Mouse (Mus musculus): ENCODE measurements around the gene Mif4gd.

Mif4gd gene

GRCm38 (mm10) chr11:115632862-115633261, 20.1 kb upstream of the Mif4gd start:
- DNase-seq (ENCODE audit: low read depth, low spot score): no peak

DNA sequence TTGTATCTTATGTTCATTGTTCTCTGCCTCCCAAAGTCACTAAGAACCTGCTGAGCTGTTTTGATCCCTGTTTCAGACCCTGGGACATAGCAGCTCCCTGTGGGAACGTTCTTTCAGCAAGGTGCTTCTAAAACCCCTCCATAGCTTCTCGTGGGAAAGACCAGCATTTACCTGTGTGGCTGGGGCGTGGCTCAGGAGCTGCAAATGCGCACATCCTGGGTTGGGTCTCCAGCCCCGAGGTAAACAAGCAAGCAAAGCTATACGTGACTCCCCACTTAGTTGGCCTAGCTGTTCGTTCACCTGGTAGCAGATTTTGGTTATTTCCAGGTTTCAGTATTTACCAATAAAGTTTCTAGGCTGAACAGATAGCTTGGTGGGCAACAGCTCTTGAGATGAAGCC, 19.5 kb upstream of the Mif4gd start:
- DNase-seq (ENCODE audit: low read depth, low spot score): no peak

GRCm38 (mm10) chr11:115631505-115631890, 18.7 kb upstream of the Mif4gd start:
- DNase-seq (ENCODE audit: low read depth, low spot score): peak; percentile 91

- DNase-seq (ENCODE audit: low read depth, low spot score): peak; percentile 89
Observed at GRCm38 (mm10) chr11:115630532-115631504, 18.0 kb upstream of the Mif4gd start.

DNA sequence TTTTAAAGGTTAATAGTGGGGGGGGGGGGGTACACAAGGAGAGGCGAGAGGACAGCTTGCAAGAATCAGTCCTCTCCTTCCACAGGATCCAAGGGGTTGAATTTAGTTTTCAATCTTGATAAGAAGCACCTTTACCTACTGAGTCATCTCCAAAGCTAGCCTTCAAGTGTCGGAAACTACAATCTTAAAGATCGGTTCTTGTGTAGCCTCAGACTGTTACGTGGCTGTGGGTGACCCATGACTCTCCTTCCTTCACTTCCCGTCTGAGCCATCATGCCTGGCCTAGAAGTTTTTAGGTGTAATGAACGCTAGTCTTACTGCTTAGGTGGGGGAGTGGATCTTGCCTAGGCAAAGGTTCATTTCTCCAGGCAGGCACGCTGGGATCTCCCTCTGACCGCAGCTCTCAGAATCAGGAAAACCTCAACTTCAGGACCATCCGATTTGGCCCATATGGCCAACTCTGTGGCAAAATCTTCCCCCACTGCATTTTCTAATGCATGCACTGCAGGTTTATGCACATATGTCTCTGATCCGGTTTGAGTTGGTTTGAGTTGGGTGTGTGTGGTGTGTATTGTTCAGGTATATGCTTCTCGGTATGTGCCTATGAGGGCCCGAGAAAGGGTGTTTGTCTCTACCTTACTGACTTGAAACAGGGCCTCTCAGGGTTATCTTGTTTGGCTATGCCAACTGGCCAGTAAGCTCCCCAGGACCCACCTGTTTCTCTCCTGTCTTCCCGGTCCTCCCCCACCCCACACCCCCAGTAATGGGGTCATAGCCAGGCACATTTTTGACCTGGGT, 17.2 kb upstream of the Mif4gd start:
- DNase-seq (ENCODE audit: low read depth, low spot score): peak; percentile 44

GRCm38 (mm10) chr11:115628465-115629101, 15.8 kb upstream of the Mif4gd start:
- DNase-seq (ENCODE audit: low read depth, low spot score): peak; percentile 53

GRCm38 (mm10) chr11:115627705-115628464, 15.1 kb upstream of the Mif4gd start, which contains the start of gene Slc25a19:
Gene Slc25a19 (minus strand): TSS chr11:115628295.
- peak; percentile 100 for DNase-seq (ENCODE audit: low read depth, low spot score)

DNA sequence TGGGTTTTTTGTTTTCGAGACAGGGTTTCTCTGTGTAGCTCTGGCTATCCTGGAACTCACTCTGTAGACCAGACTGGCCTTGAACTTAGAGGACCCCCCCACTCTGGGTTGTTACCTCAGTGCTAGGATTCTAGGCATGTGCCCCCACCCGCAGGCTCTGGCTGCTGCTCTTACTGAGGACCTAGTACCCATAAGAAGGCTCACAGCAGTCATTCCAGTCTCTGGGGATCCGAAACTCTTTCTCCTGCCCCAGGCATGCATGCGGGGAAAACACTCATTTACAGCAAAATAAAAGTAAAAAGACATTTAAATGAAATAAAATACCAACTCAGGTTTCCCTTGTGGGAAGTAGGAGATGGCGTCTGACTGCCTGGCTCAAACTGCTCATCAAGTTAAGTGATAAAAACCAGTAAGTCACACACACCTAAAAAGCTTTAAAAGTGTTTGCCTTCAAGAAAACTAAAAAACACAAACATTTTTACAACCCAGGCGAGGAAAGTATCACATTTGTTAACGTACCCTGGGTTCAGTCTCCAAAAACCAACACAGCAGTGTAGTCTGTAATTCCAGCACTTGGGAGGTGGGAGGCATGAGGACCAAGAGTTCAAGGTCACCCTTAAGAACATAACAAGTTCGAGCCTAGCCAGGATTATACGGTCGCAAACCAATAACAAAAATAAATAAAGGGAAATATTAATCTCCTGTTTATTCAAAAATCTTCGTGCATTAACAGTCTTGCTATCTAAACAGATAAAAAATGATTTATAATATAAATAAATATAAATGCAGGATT, 14.3 kb upstream of the Mif4gd start:
- no peak for DNase-seq (ENCODE audit: low read depth, low spot score)

- no peak for DNase-seq (ENCODE audit: low read depth, low spot score)
Observed at GRCm38 (mm10) chr11:115625877-115626276, 13.1 kb upstream of the Mif4gd start.

DNA sequence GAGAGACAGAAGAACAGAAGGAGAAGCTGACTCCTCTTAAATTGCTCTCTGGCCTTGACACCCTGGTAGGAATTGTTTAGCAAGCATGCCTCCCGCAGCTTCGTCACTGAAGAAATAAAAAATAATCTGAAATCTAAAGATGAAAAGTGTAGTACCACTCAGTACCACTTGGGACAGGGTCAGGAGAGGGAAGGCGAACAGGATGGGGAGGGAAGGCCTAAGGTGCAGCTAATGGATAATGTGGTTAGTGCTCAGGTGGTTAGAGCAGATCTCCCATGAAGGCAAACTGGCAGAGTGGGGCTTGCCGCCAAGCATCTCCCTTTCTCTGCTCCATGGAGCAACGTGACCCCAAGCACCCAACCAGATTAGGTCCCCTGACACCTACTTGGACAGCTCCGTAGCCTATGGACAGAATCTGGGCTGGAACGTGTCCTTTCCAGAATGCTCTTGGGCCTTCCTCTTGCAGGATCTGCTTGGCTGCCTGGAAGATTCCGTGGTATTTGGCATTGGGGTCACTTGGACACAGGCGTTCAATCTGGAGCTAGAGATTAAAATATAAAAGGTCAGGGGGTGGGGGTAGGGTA, 10.8 kb upstream of the Mif4gd start:
- DNase-seq (ENCODE audit: low read depth, low spot score): peak; percentile 69

GRCm38 (mm10) chr11:115619949-115620348, 7.2 kb upstream of the Mif4gd start:
- no peak for DNase-seq (ENCODE audit: low read depth, low spot score)

GRCm38 (mm10) chr11:115618732-115619516, 6.2 kb upstream of the Mif4gd start:
- DNase-seq (ENCODE audit: low read depth, low spot score): no peak

GRCm38 (mm10) chr11:115618001-115618400, 5.2 kb upstream of the Mif4gd start:
- DNase-seq (ENCODE audit: low read depth, low spot score): no peak

DNA sequence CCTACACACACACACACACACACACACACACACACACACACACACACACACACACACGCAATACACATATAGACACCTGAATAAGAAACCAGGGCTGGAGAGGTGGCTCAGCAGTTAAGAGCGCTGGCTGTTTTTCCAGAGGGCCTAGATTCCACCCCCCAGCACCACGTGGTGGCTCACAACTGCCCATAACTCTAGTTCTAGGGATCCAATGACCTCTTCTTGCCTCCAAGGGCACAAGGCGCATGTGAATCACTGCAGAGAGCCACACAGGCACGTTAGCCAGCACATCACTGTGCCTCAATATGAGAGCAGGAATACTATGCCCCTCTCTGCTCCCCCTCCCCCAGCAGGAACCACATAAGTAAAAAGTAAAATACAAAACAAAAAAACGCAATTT, 4.1 kb upstream of the Mif4gd start:
- peak; percentile 71 for DNase-seq (ENCODE audit: low read depth, low spot score)

GRCm38 (mm10) chr11:115616371-115616770, 3.6 kb upstream of the Mif4gd start:
- no peak for DNase-seq (ENCODE audit: low read depth, low spot score)

DNA sequence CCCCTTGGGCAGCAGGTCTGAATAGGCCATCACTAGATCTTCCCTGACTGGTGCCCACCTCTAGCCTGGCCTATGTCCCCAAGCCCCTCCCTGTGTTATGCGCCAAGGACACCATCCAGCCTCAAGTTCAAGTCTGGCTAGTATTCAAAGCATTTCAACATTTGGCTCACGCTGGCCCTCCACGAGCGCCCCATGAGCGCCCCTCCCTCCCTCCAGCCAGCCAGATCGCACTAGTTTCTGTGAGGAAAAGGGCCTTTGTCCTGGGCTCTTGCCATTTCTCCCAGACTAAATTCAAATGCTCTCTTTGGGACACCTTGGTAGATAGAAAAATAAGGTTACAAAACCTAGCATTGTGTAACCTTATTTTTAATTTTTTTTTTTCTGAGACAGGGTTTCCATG, 3.1 kb upstream of the Mif4gd start:
- DNase-seq (ENCODE audit: low read depth, low spot score): no peak

DNA sequence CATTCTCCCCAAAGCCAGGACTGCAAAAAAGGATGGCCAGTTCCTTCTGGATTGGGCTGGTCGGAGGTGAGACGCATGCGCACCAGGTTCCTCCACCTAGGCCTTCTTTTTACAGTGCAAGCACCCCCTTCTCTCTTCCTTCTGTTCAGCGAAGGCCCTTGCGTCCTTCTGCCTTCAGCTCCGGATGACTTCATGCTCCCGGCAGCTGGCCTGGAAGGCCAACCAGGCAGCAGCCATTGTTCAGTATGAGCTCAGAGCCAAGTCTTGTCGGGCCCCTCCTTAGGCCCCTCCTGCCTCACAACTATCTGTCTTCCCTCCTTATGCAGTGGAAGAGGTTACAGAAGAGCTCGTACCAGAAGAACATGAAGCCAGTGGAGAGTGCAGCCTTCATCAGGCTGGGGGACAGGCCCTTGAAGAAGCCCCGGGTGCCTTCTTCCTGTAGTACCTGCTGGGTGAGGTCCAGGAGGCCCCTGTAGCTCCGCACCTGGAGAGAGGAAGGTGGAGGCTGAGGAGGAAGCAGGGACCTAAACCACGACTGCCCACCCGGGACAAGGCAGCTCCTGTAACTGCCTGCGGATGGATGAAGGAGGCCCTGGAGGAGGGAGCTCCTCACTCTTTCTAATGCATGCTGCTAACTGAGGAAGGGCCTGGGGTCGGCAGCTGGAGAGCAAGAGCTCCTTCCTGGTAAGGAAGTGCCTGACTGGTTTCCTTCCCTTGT, 2.5 kb upstream of the Mif4gd start:
- DNase-seq (ENCODE audit: low read depth, low spot score): peak; percentile 89

GRCm38 (mm10) chr11:115614346-115615107, 1.8 kb upstream of the Mif4gd start:
- peak; percentile 65 for DNase-seq (ENCODE audit: low read depth, low spot score)

Data from R1 (cell line).